Comparison of ENCODE assay signal across 8 mouse cellular contexts in genomic region chr11:77765459-77765777, GRCm38 (mm10). TPM values are rescaled to one million over a fixed set of nuclear protein-coding genes. Genes with fewer than 3 reads are reported as not detected.
A peak's percentile ranks its signal among the peaks of the same experiment; 100 is the strongest.
DNase-seq lines count a peak whose midpoint lies in the region; ATAC-seq and TF ChIP-seq lines count a peak whose summit lies in the region.
"Had no signal": no experiment of that assay in that cellular context is flagged by ENCODE, and none has a peak within 500 bp of the region (broad histone marks: within the 10 kb centered on the region; RNA-seq: fewer than 3 reads in every experiment).

No protein-coding gene starts in this region.

- TF ChIP-seq CTCF in E14TG2a.4 (conservative IDR thresholded peaks at IDR 0.05; ENCODE audit: low read length) (no peak), G1E (IDR thresholded peaks at IDR 0.05; ENCODE audit: low read depth, low read length) (no peak)
- TF ChIP-seq CTCF in liver, postnatal 0 days (IDR thresholded peaks at IDR 0.05; ENCODE audit: low read depth): no peak

- H3K4me1 ChIP-seq in E14TG2a.4 (replicated peaks; ENCODE audit: low read depth, low read length) (peaks cover 53% of the 10 kb centered on the region), G1E (ENCODE audit: insufficient read depth, low read depth, low read length) (peaks cover 69% of the 10 kb centered on the region)
- H3K4me1 ChIP-seq in hindbrain, embryonic 14.5 days (replicated peaks; ENCODE audit: control insufficient read depth, insufficient read depth, low read length): peaks cover 39% of the 10 kb centered on the region
- H3K4me1 ChIP-seq in liver, postnatal 0 days (ENCODE audit: insufficient read depth): peaks cover 48% of the 10 kb centered on the region

- peaks cover 20% of the 10 kb centered on the region for H3K27me3 ChIP-seq in E14TG2a.4 (ENCODE audit: insufficient read depth, low read length)
- H3K27me3 ChIP-seq in G1E (ENCODE audit: insufficient read depth, low read length): peaks cover 13% of the 10 kb centered on the region
- H3K27me3 ChIP-seq in hindbrain, embryonic 14.5 days (ENCODE audit: control insufficient read depth, insufficient read depth, low read length): no peaks in the 10 kb centered on the region
- H3K27me3 ChIP-seq in liver, postnatal 0 days (ENCODE audit: insufficient read depth, low read length): no peaks in the 10 kb centered on the region

- H3K4me3 ChIP-seq in E14TG2a.4 (replicated peaks; ENCODE audit: low read length) (peak overlapping the region; percentile 79), G1E (ENCODE audit: low read depth, low read length) (peak overlapping the region; percentile 62; the same call in 1 of the 2 replicates)
- H3K4me3 ChIP-seq in hindbrain, embryonic 14.5 days (replicated peaks; ENCODE audit: low read length): no peak overlapping the region
- peak overlapping the region; percentile 55 for H3K4me3 ChIP-seq in liver, postnatal 0 days (ENCODE audit: low read depth, low read length)

- no peaks in the 10 kb centered on the region for H3K36me3 ChIP-seq in E14TG2a.4 (ENCODE audit: insufficient read depth, low read length)
- H3K36me3 ChIP-seq in G1E (replicated peaks): peaks cover 2% of the 10 kb centered on the region
- H3K36me3 ChIP-seq in hindbrain, embryonic 14.5 days (replicated peaks; ENCODE audit: control insufficient read depth, insufficient read depth): no peaks in the 10 kb centered on the region
- H3K36me3 ChIP-seq in liver, postnatal 0 days (replicated peaks; ENCODE audit: insufficient read depth, low read length): no peaks in the 10 kb centered on the region

- peak overlapping the region; percentile 98 for H3K9ac ChIP-seq in hindbrain, embryonic 14.5 days
- peak overlapping the region; percentile 74 for H3K9ac ChIP-seq in liver, postnatal 0 days (replicated peaks)

- no peaks in the 10 kb centered on the region for H3K9me3 ChIP-seq in E14TG2a.4 (ENCODE audit: low read length)
- H3K9me3 ChIP-seq in G1E (replicated peaks): no peaks in the 10 kb centered on the region
- H3K9me3 ChIP-seq in hindbrain, embryonic 14.5 days (ENCODE audit: control insufficient read depth, low read length): no peaks in the 10 kb centered on the region
- no peaks in the 10 kb centered on the region for H3K9me3 ChIP-seq in liver, postnatal 0 days (ENCODE audit: low read length)

- WGBS in hindbrain, embryonic 14.5 days: 44% methylated on average over 4 of the region's 4 CpGs
- WGBS in liver, postnatal 0 days (ENCODE audit: insufficient replicate concordance): 28% methylated on average over 4 of the region's 4 CpGs

- DNase-seq in G1E (ENCODE audit: low spot score): peak; percentile 47
- no peak for DNase-seq in hindbrain, embryonic 14.5 days (ENCODE audit: low spot score)
- no peak for DNase-seq in liver, postnatal 0 days
- DNase-seq in spleen, postnatal 36 days (ENCODE audit: low spot score in 2 of 2): no peak
- no peak for DNase-seq in right cerebral cortex, adult 18-20 months
- no peak for DNase-seq in cerebellum, adult 11-12 months

- H3K4me2 ChIP-seq in hindbrain, embryonic 14.5 days (replicated peaks): peak overlapping the region; percentile 84
- peak overlapping the region; percentile 98 for H3K4me2 ChIP-seq in liver, postnatal 0 days (ENCODE audit: low read depth, low read length)

- no peak for TF ChIP-seq EP300 in liver, postnatal 0 days (IDR thresholded peaks at IDR 0.05; ENCODE audit: low read depth)

- no peak overlapping the region for H3K27ac ChIP-seq in hindbrain, embryonic 14.5 days
- peak overlapping the region; percentile 93 for H3K27ac ChIP-seq in liver, postnatal 0 days (ENCODE audit: low read depth)

- ATAC-seq in G1E (ENCODE audit: extremely low read depth, insufficient number of reproducible peaks, low FRiP score, poor library complexity, severe bottlenecking): no peak
- ATAC-seq in hindbrain, embryonic 14.5 days (ENCODE audit: low FRiP score): no peak
- ATAC-seq in liver, postnatal 0 days: no peak

RNA-seq across cellular contexts. Expression of gene Myo18a, which starts 2.4 kb away (rescaled TPM):
- total RNA-seq in G1E (2014; fragmentation: Nextera tagmentation) (53.1 and 57.0 TPM in 2 replicates), G1E (2017) (28.8 and 32.7 TPM in 2 replicates)
- polyA plus RNA-seq in G1E (2012): 41.9 and 59.4 TPM in 2 replicates
- 42.1 and 43.7 TPM in 2 replicates for polyA plus RNA-seq in hindbrain, embryonic 14.5 days (2014; fragmentation: Nextera tagmentation; extraction: Ambion mirVana)
- polyA plus RNA-seq in liver, postnatal 0 days (2015; fragmentation: Nextera tagmentation; extraction: Ambion mirVana): 10.4 and 10.5 TPM in 2 replicates

RNA-seq across cellular contexts. Expression of gene Gm10277, which starts 22.1 kb away (rescaled TPM):
- total RNA-seq in G1E (2014; fragmentation: Nextera tagmentation) (not detected in 2 replicates), G1E (2017) (0.23 and 0.33 TPM in 2 replicates)
- polyA plus RNA-seq in G1E (2012): not detected in 2 replicates
- polyA plus RNA-seq in hindbrain, embryonic 14.5 days (2014; fragmentation: Nextera tagmentation; extraction: Ambion mirVana): 0.69 and 1.4 TPM in 2 replicates
- polyA plus RNA-seq in liver, postnatal 0 days (2015; fragmentation: Nextera tagmentation; extraction: Ambion mirVana): 0.12 and 0.31 TPM in 2 replicates
- polyA plus RNA-seq: brain, embryonic 14.5 days had no signal

RNA-seq across cellular contexts. Expression of gene Cryba1, which starts 40.3 kb away (rescaled TPM):
- total RNA-seq in G1E (2014; fragmentation: Nextera tagmentation) (not detected in 2 replicates), G1E (2017) (0.27 TPM in 1 of 2 replicates, not detected in the other)
- not detected in 2 replicates for polyA plus RNA-seq in G1E (2012)
- polyA plus RNA-seq in hindbrain, embryonic 14.5 days (2014; fragmentation: Nextera tagmentation; extraction: Ambion mirVana): 0.47 and 0.62 TPM in 2 replicates
- not detected in 2 replicates for polyA plus RNA-seq in liver, postnatal 0 days (2015; fragmentation: Nextera tagmentation; extraction: Ambion mirVana)
